Mouse (Mus musculus): ENCODE data around the gene Rcan3. TPM values are rescaled to one million over a fixed set of nuclear protein-coding genes. Genes with fewer than 3 reads are reported as not detected.

The Rcan3 gene
- polyA plus RNA-seq, 1 experiment from 2014 or later, result 20.1 TPM

- Histone ChIP-seq H3K4me2 (replicated peaks) (no peak overlapping the region), H3K9me3 (replicated peaks) (no peaks in the 10 kb centered on the region), H3K27ac (no peak overlapping the region), H3K4me3 (no peak overlapping the region), H3K36me3 (no peaks in the 10 kb centered on the region), H3K4me1 (no peaks in the 10 kb centered on the region), H3K9ac (no peak overlapping the region), H3K27me3 (0 out of 2 replicates have a peak, but pooled peaks cover 12% of the 10 kb centered on the region)
- WGBS, result 81% methylated on average over 2 of the region's 2 CpGs
- no peak for ATAC-seq (ENCODE audit: low FRiP score)
Observed at GRCm38 (mm10) chr4:135404916-135405315, 28.7 kb downstream of the Rcan3 start.

GRCm38 (mm10) chr4:135404048-135404447, 29.6 kb downstream of the Rcan3 start:
- H3K9ac ChIP-seq, result no peak overlapping the region
- no peak overlapping the region for H3K27ac ChIP-seq
- H3K27me3 ChIP-seq, result peaks cover 19% of the 10 kb centered on the region
- H3K9me3 ChIP-seq (replicated peaks), result no peaks in the 10 kb centered on the region
- H3K4me2 ChIP-seq (replicated peaks), result no peak overlapping the region
- no peak for ATAC-seq (ENCODE audit: low FRiP score)
- H3K4me3 ChIP-seq, result no peak overlapping the region
- no peaks in the 10 kb centered on the region for H3K4me1 ChIP-seq
- H3K36me3 ChIP-seq, result no peaks in the 10 kb centered on the region
- WGBS, result 76% methylated on average over 10 of the region's 10 CpGs

- no peak overlapping the region for H3K27ac ChIP-seq
- no peak overlapping the region for H3K4me3 ChIP-seq
- no peak overlapping the region for H3K4me2 ChIP-seq (replicated peaks)
- peaks cover 40% of the 10 kb centered on the region for H3K27me3 ChIP-seq
- ATAC-seq (ENCODE audit: low FRiP score), result no peak
- WGBS, result 46% methylated on average over 7 of the region's 7 CpGs
- H3K4me1 ChIP-seq, result peaks cover 8% of the 10 kb centered on the region
- H3K36me3 ChIP-seq, result no peaks in the 10 kb centered on the region
- H3K9me3 ChIP-seq (replicated peaks), result no peaks in the 10 kb centered on the region
- no peak overlapping the region for H3K9ac ChIP-seq
Observed at GRCm38 (mm10) chr4:135401881-135402280, 31.8 kb downstream of the Rcan3 start.

GRCm38 (mm10) chr4:135397991-135398390, 35.7 kb downstream of the Rcan3 start, which contains the start of gene Ncmap:
Ncmap (minus strand) TSS chr4:135398227.
- Histone ChIP-seq H3K4me3 (peak within 1 kb of the TSS; percentile 38), H3K27ac (no peak within 1 kb of the TSS), H3K9me3 (replicated peaks) (no peaks in the 10 kb centered on the region), H3K36me3 (no peaks in the 10 kb centered on the region), H3K9ac (peak within 1 kb of the TSS; percentile 44), H3K4me1 (peaks cover 8% of the 10 kb centered on the region), H3K27me3 (peaks cover 57% of the 10 kb centered on the region), H3K4me2 (replicated peaks) (peak within 1 kb of the TSS; percentile 73)
- 2% methylated on average over 29 of the region's 29 CpGs for WGBS
- ATAC-seq (ENCODE audit: low FRiP score), result no peak

DNA sequence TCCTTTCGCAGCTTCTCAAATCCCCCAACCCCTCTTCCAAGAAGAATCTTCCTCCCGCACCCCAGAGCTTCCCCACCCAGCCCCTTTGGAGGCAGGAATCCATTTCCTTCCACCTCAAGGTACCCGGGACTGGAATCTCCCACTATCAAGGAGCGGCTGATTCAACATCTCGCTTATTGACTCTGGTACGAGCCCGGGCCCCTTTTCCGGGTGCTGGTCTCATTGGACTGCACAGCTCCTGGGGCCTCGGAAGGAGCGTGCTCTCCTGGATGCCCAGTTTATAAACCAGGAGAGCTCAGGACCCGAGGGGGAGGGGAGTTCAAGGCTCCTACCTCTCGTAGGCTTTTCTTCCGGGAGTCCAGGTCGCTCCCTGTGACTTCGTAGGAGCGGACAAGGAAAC, 36.1 kb downstream of the Rcan3 start:
- H3K27ac ChIP-seq, result no peak overlapping the region
- H3K27me3 ChIP-seq, result peaks cover 57% of the 10 kb centered on the region
- no peak for ATAC-seq (ENCODE audit: low FRiP score)
- no peaks in the 10 kb centered on the region for H3K9me3 ChIP-seq (replicated peaks)
- WGBS, result 3% methylated on average over 16 of the region's 16 CpGs
- no peaks in the 10 kb centered on the region for H3K36me3 ChIP-seq
- H3K4me2 ChIP-seq (replicated peaks), result peak overlapping the region; percentile 73
- peak overlapping the region; percentile 38 for H3K4me3 ChIP-seq
- H3K9ac ChIP-seq, result peak overlapping the region; percentile 44; the same call in 1 of the 2 replicates
- H3K4me1 ChIP-seq, result peaks cover 8% of the 10 kb centered on the region

- Histone ChIP-seq H3K27ac (no peak overlapping the region), H3K36me3 (no peaks in the 10 kb centered on the region), H3K9me3 (replicated peaks) (no peaks in the 10 kb centered on the region), H3K9ac (no peak overlapping the region), H3K27me3 (peaks cover 56% of the 10 kb centered on the region), H3K4me1 (peaks cover 8% of the 10 kb centered on the region), H3K4me2 (replicated peaks) (no peak overlapping the region), H3K4me3 (no peak overlapping the region)
- 89% methylated on average over 5 of the region's 5 CpGs for WGBS
- no peak for ATAC-seq (ENCODE audit: low FRiP score)
Observed at GRCm38 (mm10) chr4:135396303-135396702, 37.4 kb downstream of the Rcan3 start.

- 81% methylated on average over 4 of the region's 4 CpGs for WGBS
- H3K27me3 ChIP-seq, result peaks cover 47% of the 10 kb centered on the region
- no peak overlapping the region for H3K9ac ChIP-seq
Observed at GRCm38 (mm10) chr4:135395375-135395774, 38.3 kb downstream of the Rcan3 start.

GRCm38 (mm10) chr4:135394666-135395065, 39.0 kb downstream of the Rcan3 start:
- ATAC-seq (ENCODE audit: low FRiP score), result no peak
- H3K9me3 ChIP-seq (replicated peaks), result no peaks in the 10 kb centered on the region
- peaks cover 45% of the 10 kb centered on the region for H3K27me3 ChIP-seq
- H3K4me1 ChIP-seq, result peaks cover 8% of the 10 kb centered on the region
- no peaks in the 10 kb centered on the region for H3K36me3 ChIP-seq
- WGBS, result 80% methylated on average over 7 of the region's 7 CpGs
- H3K4me2 ChIP-seq (replicated peaks), result no peak overlapping the region
- H3K4me3 ChIP-seq, result no peak overlapping the region
- H3K27ac ChIP-seq, result no peak overlapping the region
- no peak overlapping the region for H3K9ac ChIP-seq

More at GRCm38 (mm10) chr4:135395375-135395774, 38.3 kb downstream of the Rcan3 start:
- H3K36me3 ChIP-seq, result no peaks in the 10 kb centered on the region
- H3K9me3 ChIP-seq (replicated peaks), result no peaks in the 10 kb centered on the region
- no peak overlapping the region for H3K4me3 ChIP-seq
- ATAC-seq (ENCODE audit: low FRiP score), result no peak
- H3K4me1 ChIP-seq, result peaks cover 8% of the 10 kb centered on the region
- no peak overlapping the region for H3K27ac ChIP-seq
- H3K4me2 ChIP-seq (replicated peaks), result no peak overlapping the region

DNA sequence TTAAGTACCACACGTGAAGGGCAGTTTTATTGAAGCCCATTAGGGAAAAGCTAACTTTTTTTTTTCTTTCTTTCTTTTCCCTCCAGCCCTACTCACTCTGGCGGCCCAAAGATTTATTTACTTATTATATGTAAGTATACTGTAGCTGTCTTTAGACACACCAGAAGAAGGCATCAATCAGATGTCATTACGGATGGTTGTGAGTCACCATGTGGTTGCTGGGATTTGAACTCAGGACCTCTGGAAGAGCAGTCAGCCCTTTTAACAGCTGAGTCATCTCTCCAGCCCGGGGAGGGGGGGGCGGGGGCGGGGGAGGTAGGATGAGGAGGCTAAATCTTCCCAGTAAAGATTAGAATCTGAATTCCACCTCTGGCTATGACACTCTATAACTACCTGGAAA, 40.3 kb downstream of the Rcan3 start:
- WGBS, result 79% methylated on average over 6 of the region's 6 CpGs
- no peaks in the 10 kb centered on the region for H3K36me3 ChIP-seq
- no peak for ATAC-seq (ENCODE audit: low FRiP score)

GRCm38 (mm10) chr4:135392801-135393200, 40.9 kb downstream of the Rcan3 start:
- peaks cover 3% of the 10 kb centered on the region for H3K4me1 ChIP-seq
- no peaks in the 10 kb centered on the region for H3K9me3 ChIP-seq (replicated peaks)
- H3K36me3 ChIP-seq, result no peaks in the 10 kb centered on the region
- 86% methylated on average over 3 of the region's 3 CpGs for WGBS
- no peak overlapping the region for H3K4me2 ChIP-seq (replicated peaks)
- no peak overlapping the region for H3K9ac ChIP-seq
- peaks cover 26% of the 10 kb centered on the region for H3K27me3 ChIP-seq
- no peak for ATAC-seq (ENCODE audit: low FRiP score)
- H3K4me3 ChIP-seq, result no peak overlapping the region
- no peak overlapping the region for H3K27ac ChIP-seq

More for the DNA sequence above, 40.3 kb downstream of the Rcan3 start:
- Histone ChIP-seq H3K9me3 (replicated peaks) (no peaks in the 10 kb centered on the region), H3K27me3 (peaks cover 32% of the 10 kb centered on the region), H3K27ac (no peak overlapping the region), H3K4me3 (no peak overlapping the region), H3K9ac (no peak overlapping the region), H3K4me1 (peaks cover 8% of the 10 kb centered on the region), H3K4me2 (replicated peaks) (no peak overlapping the region)

DNA sequence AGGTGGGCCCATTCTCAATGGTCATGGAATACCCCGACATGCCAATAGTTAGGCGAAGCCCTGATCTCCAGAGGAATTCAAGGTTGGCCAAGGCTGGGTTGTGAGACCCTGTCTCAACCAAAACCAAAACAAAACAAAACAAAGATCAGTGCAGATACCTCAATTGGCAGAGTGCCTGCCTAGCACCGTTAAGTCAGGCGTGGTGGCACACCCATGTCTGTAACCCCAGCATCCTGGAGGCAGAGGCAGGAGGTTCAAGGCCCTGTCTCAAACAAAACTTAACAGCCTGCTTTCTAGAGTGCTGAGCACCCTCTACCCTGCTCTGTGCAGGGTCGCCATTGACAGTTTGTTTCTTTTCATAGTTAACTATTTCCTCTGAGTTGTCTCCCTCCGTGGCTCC, 42.6 kb downstream of the Rcan3 start:
- no peaks in the 10 kb centered on the region for H3K36me3 ChIP-seq
- ATAC-seq (ENCODE audit: low FRiP score), result no peak
- no peak overlapping the region for H3K4me3 ChIP-seq
- peaks cover under 1% of the 10 kb centered on the region; the same call in 1 of the 2 replicates for H3K4me1 ChIP-seq
- no peak overlapping the region for H3K27ac ChIP-seq
- no peak overlapping the region for H3K9ac ChIP-seq
- H3K9me3 ChIP-seq (replicated peaks), result no peaks in the 10 kb centered on the region
- peaks cover 8% of the 10 kb centered on the region; the same call in 1 of the 2 replicates for H3K27me3 ChIP-seq
- no peak overlapping the region for H3K4me2 ChIP-seq (replicated peaks)
- 74% methylated on average over 6 of the region's 6 CpGs for WGBS

DNA sequence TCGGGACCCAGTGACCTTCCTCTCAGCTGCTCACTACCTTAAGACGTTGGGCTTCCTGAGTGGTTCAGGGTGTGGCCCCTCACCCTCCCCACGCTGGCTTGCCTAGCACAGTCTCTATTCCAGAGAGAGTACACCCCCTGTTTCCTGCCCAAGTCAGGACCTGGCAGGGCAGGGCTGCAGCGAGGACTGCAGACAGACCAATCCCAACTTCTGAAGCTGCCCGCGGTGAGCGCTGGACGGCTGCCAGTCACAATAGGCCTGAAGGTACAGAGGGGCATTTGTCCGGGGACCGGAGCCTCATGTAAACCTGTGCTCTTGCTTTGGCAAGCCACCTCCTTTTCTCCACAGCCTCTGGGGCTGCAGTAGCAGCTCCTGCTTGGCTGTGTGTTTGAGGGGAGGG, 48.0 kb downstream of the Rcan3 start:
- no peak for ATAC-seq (ENCODE audit: low FRiP score)
- Histone ChIP-seq H3K27me3 (peaks cover 12% of the 10 kb centered on the region; the same call in 1 of the 2 replicates), H3K4me3 (no peak overlapping the region), H3K36me3 (no peaks in the 10 kb centered on the region), H3K4me2 (replicated peaks) (no peak overlapping the region; the same call in 1 of the 2 replicates), H3K9ac (no peak overlapping the region; the same call in 1 of the 2 replicates), H3K4me1 (peaks cover 6% of the 10 kb centered on the region; the same call in 1 of the 2 replicates), H3K27ac (no peak overlapping the region), H3K9me3 (replicated peaks) (no peaks in the 10 kb centered on the region)
- WGBS, result 67% methylated on average over 10 of the region's 10 CpGs

DNA sequence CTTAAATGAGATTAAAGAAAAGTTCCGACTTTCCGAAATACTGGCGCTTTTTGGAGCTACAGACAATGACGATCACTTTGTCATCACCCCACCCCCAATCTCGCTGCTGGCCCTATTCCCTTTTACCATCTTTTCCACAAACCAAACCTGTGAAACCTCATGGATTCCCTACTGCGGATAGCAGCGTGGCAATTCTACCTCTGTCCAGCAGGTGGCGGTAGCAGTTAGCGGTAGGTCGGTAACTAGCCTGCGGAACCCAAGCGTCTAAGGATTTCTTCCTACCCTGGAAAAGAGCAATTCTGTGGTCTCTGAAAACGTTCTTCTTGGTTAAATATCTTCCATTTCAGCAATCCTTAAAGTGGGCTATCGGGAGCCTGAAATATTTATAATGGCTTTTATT, 51.3 kb downstream of the Rcan3 start:
- no peak overlapping the region for H3K4me2 ChIP-seq (replicated peaks)
- H3K9ac ChIP-seq, result no peak overlapping the region
- H3K9me3 ChIP-seq (replicated peaks), result no peaks in the 10 kb centered on the region
- WGBS, result 6% methylated on average over 14 of the region's 14 CpGs
- peaks cover 6% of the 10 kb centered on the region; the same call in 1 of the 2 replicates for H3K4me1 ChIP-seq
- H3K4me3 ChIP-seq, result no peak overlapping the region
- peaks cover 12% of the 10 kb centered on the region; the same call in 1 of the 2 replicates for H3K27me3 ChIP-seq
- H3K27ac ChIP-seq, result no peak overlapping the region
- ATAC-seq (ENCODE audit: low FRiP score), result no peak
- no peaks in the 10 kb centered on the region for H3K36me3 ChIP-seq
